Mouse (Mus musculus) activated CD4-positive, CD25-positive, alpha-beta regulatory T cell, adult 4 months (primary cell): ENCODE results near the gene Tiam1. TPM values are rescaled to one million over a fixed set of nuclear protein-coding genes. Genes with fewer than 3 reads are reported as not detected.

Source experiments
- ATAC-seq: one replicate; pipeline ENCODE4 v1.8.0; 2017
- polyA plus RNA-seq, 2 experiments: library from polyadenylated mRNA; unstranded; fragments of 100-300 nt; shearing (Covaris generic); gene quantifications; one replicate each; pipeline ENCODE4 v1.2.1; 2017

Gene Tiam1
- polyA plus RNA-seq, result 10 to 100 TPM; 49.7 to 53.9 TPM

- ATAC-seq, result peak; percentile 91
Observed at GRCm38 (mm10) chr16:90143760-90144516, at the start of gene Tiam1. Gene Tiam1, minus strand, starts transcription at chr16:90143769.

GRCm38 (mm10) chr16:90191289-90191688 is 47.7 kb upstream of the Tiam1 start:
- no peak for ATAC-seq

GRCm38 (mm10) chr16:90187453-90187852 is 43.9 kb upstream of the Tiam1 start:
- no peak for ATAC-seq

GRCm38 (mm10) chr16:90185928-90186588 is 42.5 kb upstream of the Tiam1 start:
- ATAC-seq, result peak; percentile 76

- no peak for ATAC-seq
Observed at GRCm38 (mm10) chr16:90184135-90184534, 40.6 kb upstream of the Tiam1 start.

- ATAC-seq, result no peak
Observed at GRCm38 (mm10) chr16:90181673-90182072, 38.1 kb upstream of the Tiam1 start.

GRCm38 (mm10) chr16:90180975-90181374 is 37.4 kb upstream of the Tiam1 start:
- no peak for ATAC-seq

GRCm38 (mm10) chr16:90179892-90180291 is 36.3 kb upstream of the Tiam1 start:
- ATAC-seq, result no peak

- ATAC-seq, result no peak
Observed at GRCm38 (mm10) chr16:90178404-90178803, 34.8 kb upstream of the Tiam1 start.

- ATAC-seq, result no peak
Observed at GRCm38 (mm10) chr16:90177425-90177824, 33.9 kb upstream of the Tiam1 start.

GRCm38 (mm10) chr16:90176472-90176871 is 32.9 kb upstream of the Tiam1 start:
- no peak for ATAC-seq

GRCm38 (mm10) chr16:90171416-90171815 is 27.8 kb upstream of the Tiam1 start:
- ATAC-seq, result no peak

- no peak for ATAC-seq
Observed at GRCm38 (mm10) chr16:90170676-90171075, 27.1 kb upstream of the Tiam1 start.

GRCm38 (mm10) chr16:90169863-90170630 is 26.5 kb upstream of the Tiam1 start:
- no peak for ATAC-seq

GRCm38 (mm10) chr16:90167646-90168045 is 24.1 kb upstream of the Tiam1 start:
- peak; percentile 80 for ATAC-seq

- ATAC-seq, result no peak
Observed at GRCm38 (mm10) chr16:90165435-90165834, 21.9 kb upstream of the Tiam1 start.

- ATAC-seq, result no peak
Observed at GRCm38 (mm10) chr16:90164942-90165341, 21.4 kb upstream of the Tiam1 start.

- no peak for ATAC-seq
Observed at GRCm38 (mm10) chr16:90155080-90155479, 11.5 kb upstream of the Tiam1 start.

- no peak for ATAC-seq
Observed at GRCm38 (mm10) chr16:90150820-90151219, 7.3 kb upstream of the Tiam1 start.

GRCm38 (mm10) chr16:90150126-90150525 is 6.6 kb upstream of the Tiam1 start:
- no peak for ATAC-seq

- ATAC-seq, result no peak
Observed at GRCm38 (mm10) chr16:90149335-90149734, 5.8 kb upstream of the Tiam1 start.

- ATAC-seq, result no peak
Observed at GRCm38 (mm10) chr16:90145244-90145643, 1.7 kb upstream of the Tiam1 start.

- ATAC-seq, result no peak
Observed at GRCm38 (mm10) chr16:90144541-90144940, 972 bp upstream of the Tiam1 start.

- peak; percentile 2 for ATAC-seq
Observed at GRCm38 (mm10) chr16:90143416-90143759, 181 bp downstream of the Tiam1 start.
